ENCODE assay signal across 8 mouse cellular contexts in genomic region chr17:69156522-69157100, GRCm38 (mm10).
DNase-seq lines count a peak whose midpoint lies in the region; ATAC-seq lines count a peak whose summit lies in the region.

No protein-coding gene starts in this region.

- no peaks in the 10 kb centered on the region for H3K36me3 ChIP-seq in hindbrain, embryonic 16.5 days (ENCODE audit: control insufficient read depth, insufficient read depth, low read length)
- no peaks in the 10 kb centered on the region for H3K36me3 ChIP-seq in limb, embryonic 12.5 days
- H3K36me3 ChIP-seq in midbrain, embryonic 14.5 days (ENCODE audit: control insufficient read depth, insufficient read depth, low read length) = no peaks in the 10 kb centered on the region

- H3K9ac ChIP-seq in hindbrain, embryonic 16.5 days (ENCODE audit: low read depth, low read length) = peak overlapping the region; percentile 98
- peak overlapping the region; percentile 97 for H3K9ac ChIP-seq in limb, embryonic 12.5 days (replicated peaks)
- H3K9ac ChIP-seq in midbrain, embryonic 14.5 days (replicated peaks; ENCODE audit: low read length) = peak overlapping the region; percentile 84

- peak; percentile 59 for ATAC-seq in cerebellum, adult (ENCODE audit: insufficient number of reproducible peaks, low FRiP score, low TSS enrichment)
- peak; percentile 86 for ATAC-seq in hindbrain, embryonic 16.5 days
- ATAC-seq in limb, embryonic 12.5 days (ENCODE audit: insufficient number of reproducible peaks, insufficient read depth, low FRiP score, low TSS enrichment, low read depth) = peak; percentile 71; the same call in 1 of the 2 replicates
- ATAC-seq in midbrain, embryonic 14.5 days (ENCODE audit: low FRiP score, low TSS enrichment) = peak; percentile 74

- WGBS in hindbrain, embryonic 16.5 days = under 1% methylated on average over 48 of the region's 58 CpGs
- WGBS in limb, embryonic 12.5 days = under 1% methylated on average over 55 of the region's 58 CpGs
- WGBS in midbrain, embryonic 14.5 days = under 1% methylated on average over 57 of the region's 58 CpGs

- H3K4me3 ChIP-seq in hindbrain, embryonic 16.5 days (ENCODE audit: low read length) = peak overlapping the region; percentile 95
- peak overlapping the region; percentile 92 for H3K4me3 ChIP-seq in limb, embryonic 12.5 days (replicated peaks)
- H3K4me3 ChIP-seq in midbrain, embryonic 14.5 days (replicated peaks; ENCODE audit: low read depth, low read length) = peak overlapping the region; percentile 92

- peak overlapping the region; percentile 80 for H3K27ac ChIP-seq in hindbrain, embryonic 16.5 days (ENCODE audit: low read depth, low read length)
- peak overlapping the region; percentile 92 for H3K27ac ChIP-seq in limb, embryonic 12.5 days
- H3K27ac ChIP-seq in midbrain, embryonic 14.5 days (replicated peaks; ENCODE audit: low read depth, low read length) = peak overlapping the region; percentile 79

- peaks cover 8% of the 10 kb centered on the region; the same call in 1 of the 2 replicates for H3K4me1 ChIP-seq in hindbrain, embryonic 16.5 days (ENCODE audit: control insufficient read depth, insufficient read depth, low read depth, low read length)
- peaks cover 20% of the 10 kb centered on the region for H3K4me1 ChIP-seq in limb, embryonic 12.5 days (replicated peaks)
- H3K4me1 ChIP-seq in midbrain, embryonic 14.5 days (ENCODE audit: control insufficient read depth, insufficient read depth, low read length) = peaks cover 8% of the 10 kb centered on the region; the same call in 1 of the 2 replicates

- peak overlapping the region; percentile 89 for H3K4me2 ChIP-seq in hindbrain, embryonic 16.5 days (ENCODE audit: low read length)
- peak overlapping the region; percentile 68 for H3K4me2 ChIP-seq in limb, embryonic 12.5 days
- H3K4me2 ChIP-seq in midbrain, embryonic 14.5 days (ENCODE audit: low read length) = peak overlapping the region; percentile 86

- H3K27me3 ChIP-seq in hindbrain, embryonic 16.5 days (replicated peaks; ENCODE audit: control insufficient read depth, insufficient read depth, low read length) = no peaks in the 10 kb centered on the region
- peaks cover 3% of the 10 kb centered on the region; the same call in 1 of the 2 replicates for H3K27me3 ChIP-seq in limb, embryonic 12.5 days
- H3K27me3 ChIP-seq in midbrain, embryonic 14.5 days (ENCODE audit: control insufficient read depth, insufficient read depth, low read length) = no peaks in the 10 kb centered on the region

- DNase-seq in cerebellum, adult 11 months = no peak
- peak; percentile 59 to 61 for DNase-seq in cerebellum, postnatal 14 days
- peak; percentile 64 to 67 for DNase-seq in frontal cortex, postnatal 36 days (ENCODE audit: low spot score in 2 of 2)
- peak; percentile 79 for DNase-seq in midbrain, embryonic 14.5 days
- peak; percentile 51 for DNase-seq in testis, postnatal 14 days (ENCODE audit: low spot score)

- no peaks in the 10 kb centered on the region for H3K9me3 ChIP-seq in hindbrain, embryonic 16.5 days (ENCODE audit: control insufficient read depth, low read length)
- H3K9me3 ChIP-seq in limb, embryonic 12.5 days = no peaks in the 10 kb centered on the region
- no peaks in the 10 kb centered on the region for H3K9me3 ChIP-seq in midbrain, embryonic 14.5 days (ENCODE audit: control insufficient read depth, low read length)
